Mouse (Mus musculus) ovary, postnatal 10 days (tissue): ENCODE measurements around the gene Exog.

Experiments used
- DNase-seq: peaks from one replicate; pipeline ENCODE4 v3.0.0; 2022; ENCODE audit warnings: low spot score

The Exog gene

DNA sequence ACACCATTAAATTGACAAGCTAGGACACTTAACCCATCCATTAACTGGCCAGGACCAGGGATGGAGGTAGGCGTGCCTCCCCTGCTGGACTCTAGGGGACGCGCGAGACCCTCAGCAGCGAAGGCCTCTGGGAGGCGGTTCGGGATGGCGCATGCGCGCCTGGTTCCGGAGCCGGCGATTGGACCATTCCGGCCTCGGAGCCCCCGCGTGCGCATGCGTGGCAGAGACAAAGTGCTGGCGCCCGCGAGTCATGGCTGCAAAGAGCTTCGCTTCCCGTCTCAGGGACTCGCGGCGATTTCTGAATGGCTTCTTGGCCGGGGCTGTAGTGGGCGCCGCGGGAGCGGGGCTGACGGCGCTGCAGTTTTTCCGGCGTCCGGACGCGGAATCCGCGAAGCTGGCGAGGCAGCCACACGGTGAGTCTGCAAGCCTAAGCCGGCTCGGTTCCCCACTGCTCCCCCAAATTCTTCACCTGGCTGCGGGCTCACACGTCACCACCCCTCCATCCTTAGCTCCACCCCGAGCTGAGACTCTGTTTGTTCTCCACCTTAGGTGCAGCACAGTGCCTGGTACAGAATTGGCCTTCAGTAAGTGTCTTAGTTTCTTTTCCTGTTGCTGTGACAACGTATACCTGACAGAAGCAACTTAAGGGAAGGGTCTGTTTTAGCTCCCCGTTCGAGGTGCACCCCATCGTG is at the start of gene Exog:
Exog (plus strand) TSS at position 206 of the 692 bp plus-strand sequence.
- DNase-seq: peak; percentile 98

DNA sequence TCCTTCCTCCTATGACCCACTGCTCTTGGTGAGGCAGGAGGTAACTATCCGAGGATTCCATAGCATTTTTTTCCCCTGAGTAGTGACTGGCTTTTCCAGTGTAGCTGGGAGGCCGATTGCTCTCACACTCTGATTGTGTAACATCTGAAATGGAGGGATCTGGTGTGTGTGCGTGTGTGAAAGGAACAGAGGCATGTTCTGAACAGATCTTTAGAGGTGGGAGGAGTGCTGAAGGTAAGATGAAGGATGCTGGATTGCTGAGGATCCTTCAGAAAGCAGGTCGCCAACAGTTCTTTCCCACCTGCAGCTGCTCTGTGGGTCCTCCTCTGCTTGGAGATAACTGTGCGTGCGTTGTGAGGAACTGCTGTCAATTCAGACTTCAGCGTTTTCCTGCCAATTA is 43.4 kb upstream of the Exog start:
- DNase-seq: no peak

DNA sequence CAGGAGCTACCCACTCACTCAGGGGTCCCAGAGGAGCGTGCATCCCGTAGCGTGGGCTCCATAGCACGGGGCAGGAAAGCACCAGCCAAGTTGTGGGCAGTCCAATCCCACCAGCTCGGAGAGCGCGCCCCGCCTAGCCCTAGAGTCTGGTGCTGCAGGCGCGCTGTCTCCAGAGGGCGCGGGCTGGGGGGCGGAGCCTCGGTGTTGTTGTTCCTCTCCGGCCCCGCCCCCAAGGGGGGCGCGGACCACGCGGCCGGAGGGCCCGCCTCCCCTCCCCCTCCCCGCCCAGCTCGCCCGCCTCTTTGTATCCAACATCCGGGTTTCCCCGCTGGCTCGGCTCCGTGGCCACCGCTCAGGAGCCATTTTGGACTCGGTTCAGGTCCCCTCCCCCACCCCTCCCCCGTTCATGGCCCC is 42.9 kb upstream of the Exog start, which contains the start of gene Acvr2b:
Acvr2b (plus strand) TSS at position 318 of the 414 bp plus-strand sequence.
- DNase-seq: peak; percentile 68

DNA sequence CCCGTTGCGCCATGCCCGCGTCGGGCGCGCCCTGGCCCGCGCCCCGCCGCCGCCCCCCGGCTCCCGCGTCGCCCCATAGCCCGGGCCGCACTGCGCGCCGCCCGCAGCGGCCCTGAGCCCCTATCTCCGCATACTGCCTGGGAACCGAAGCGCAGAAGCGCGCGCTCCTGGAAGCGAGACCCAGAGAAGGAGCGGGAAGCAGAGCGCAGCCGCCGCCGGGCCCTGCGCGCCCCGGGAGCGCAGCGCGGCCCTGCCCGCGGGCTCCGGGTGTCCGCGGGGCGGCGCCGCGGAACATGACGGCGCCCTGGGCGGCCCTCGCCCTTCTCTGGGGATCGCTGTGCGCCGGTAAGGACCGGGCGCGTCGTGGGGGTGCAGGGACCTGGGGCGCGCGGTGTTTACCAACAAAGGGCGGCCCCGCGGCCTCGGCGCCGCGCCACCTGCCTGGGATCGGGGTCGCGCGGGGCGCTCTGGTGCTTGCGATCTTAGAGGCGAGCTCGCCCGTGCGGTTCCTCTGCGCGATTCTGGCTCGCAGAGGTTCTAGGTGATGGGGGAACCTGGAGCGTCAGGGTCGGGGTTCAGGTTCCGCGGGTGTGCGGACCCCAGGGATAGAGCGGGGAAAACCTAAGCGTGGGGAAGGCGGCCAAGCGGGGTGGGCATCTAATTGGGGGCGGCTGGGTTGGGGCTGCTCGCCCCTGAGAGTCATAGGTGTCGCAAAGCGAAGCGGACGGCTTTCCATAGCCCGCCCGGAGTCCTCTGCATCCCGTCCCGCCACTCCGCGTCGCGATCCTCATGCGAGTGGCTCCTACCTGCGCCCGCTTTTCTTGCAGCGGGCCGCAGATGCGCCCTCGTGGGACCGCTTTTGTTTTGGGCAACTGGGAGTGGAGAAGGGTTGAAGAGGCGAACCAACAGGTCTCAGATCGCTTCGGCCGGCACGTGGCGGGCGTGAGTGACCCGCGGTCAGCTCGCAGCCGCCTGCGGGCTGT is 42.2 kb upstream of the Exog start:
- peak; percentile 26 for DNase-seq

DNA sequence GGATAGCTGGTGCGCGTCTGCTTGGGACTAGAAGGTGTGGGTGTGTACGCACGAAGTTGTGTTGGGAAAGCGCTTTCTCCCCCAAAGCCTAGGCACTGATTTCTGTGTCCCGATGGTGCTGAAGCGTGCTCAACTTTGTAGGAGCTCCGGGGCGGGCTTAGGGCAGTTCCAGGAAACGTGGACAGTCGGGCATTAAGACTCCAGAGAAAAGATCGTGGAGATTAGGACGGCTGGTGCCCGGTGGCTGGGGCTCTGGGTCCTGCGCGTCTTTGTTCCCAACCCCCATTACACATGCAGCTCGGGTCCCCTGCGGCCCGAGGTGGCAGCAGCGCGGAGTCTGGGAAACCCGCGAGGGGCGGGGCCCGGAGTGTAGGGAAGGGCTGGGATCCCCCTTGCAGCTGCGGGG is 41.5 kb upstream of the Exog start:
- DNase-seq: no peak

DNA sequence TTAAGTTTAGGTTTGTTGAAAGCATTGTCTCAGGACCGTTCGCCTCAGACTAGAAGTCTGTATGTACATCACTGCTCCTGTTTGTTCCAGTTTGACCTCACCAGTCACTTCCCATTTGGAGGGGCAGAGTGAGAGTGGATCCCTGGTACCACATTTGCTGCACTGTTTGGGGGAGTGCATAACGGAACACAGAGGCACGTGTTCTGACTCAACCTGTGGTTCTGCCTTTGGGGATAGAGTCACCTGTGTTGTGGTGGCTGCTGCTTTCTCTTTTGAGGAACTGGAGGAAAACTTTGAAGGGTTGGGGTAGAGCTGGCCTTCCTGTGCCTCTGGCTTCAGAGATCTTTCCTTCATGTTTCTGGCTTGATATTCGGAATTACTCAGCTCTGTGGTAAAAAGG is 40.7 kb upstream of the Exog start:
- DNase-seq: no peak

DNA sequence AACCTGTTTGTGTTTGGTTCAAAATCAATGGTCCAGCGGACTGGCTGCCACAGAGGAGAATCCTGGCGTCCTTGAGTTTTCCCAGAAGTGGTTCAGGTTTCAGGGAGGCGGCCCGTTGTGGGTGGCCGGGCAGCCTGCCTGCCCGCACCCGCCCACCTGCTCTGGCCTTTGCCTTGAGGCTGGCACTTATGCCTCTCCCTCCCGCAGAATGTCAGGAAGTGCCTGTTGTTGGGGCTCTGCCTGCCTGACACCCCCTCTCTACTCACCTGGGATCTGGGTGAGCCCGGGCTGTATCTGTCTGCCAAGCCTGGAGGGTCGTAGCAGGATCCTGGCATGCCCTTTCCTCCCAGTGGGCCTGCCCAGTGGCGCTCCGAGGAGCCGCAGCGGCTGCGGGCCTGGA is 36.9 kb upstream of the Exog start:
- no peak for DNase-seq

DNA sequence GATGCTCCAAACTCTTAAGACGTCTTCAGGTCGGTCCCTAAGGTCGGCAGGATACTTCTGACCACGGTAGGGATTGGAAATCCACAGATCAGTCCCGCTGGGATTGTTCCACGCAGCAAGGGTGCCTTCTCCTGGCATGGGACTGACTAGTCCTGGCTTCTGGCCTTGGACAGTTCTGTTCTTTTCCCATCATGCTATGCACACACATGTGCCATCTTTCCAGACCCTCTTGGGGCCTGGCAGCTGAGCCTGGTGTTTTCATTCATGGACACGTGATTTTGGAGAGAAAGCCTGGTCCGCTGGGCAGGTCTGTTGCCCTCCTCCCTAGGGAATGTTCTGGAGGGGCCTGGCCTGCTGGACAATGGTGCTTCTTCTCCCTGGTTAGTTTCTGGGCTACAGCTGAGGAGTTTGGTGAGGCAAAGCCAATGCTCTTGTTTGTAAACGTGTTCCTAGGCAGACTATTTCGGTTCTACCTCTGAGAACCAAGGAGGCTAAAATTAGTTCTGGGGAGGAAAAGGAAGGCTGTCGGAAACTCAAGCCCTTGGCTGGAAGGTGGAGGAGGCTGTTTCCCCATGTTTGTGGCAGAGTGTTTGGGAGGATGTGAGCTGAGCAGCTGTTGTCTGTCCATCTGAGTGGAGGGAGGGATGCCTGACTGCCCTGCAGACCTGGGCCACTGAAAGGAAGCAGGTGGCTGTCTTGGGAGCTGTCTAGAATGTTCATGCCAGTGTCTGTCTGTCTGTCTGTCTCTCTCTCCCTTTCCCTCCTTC is 35.7 kb upstream of the Exog start:
- DNase-seq: no peak

DNA sequence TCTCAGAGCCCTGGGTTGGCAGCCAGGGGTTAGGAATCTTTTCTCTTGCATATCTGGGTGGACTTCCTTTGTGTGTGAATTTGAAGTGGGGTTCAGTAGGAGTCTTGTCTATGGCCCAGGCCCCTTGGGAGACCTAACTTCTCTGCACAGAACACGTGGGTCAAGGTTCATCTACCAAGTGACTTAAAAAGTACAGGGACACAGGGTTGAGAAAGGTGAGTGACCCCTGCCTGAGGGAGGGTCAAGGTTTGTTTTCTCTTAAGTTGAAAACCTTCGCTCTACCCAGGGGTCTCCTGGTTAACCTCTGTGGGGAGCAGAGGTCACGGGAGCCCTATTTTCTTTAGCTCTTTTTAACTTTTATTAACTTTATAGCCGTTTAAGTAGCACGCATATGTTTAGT is 34.9 kb upstream of the Exog start:
- DNase-seq: no peak

DNA sequence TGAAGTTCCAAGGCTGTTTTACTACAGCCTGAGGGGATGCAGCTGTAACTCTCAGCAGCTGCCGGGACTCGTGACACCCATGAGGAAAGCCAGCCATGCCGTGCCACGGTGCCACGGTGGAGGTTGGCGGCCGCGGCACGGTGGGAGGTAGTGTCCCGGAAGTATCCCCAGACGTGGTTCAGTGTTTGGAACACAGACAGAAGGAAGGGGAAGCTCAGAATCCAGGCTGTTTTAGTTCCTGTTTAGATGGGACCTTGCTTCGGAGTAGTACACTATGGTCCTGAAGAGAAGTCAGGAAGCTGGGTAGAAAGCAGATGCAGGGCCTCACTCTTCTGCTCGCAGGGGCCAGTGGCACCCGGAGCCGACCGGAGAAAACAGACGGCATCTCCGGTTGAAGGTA is 26.7 kb upstream of the Exog start:
- no peak for DNase-seq

DNA sequence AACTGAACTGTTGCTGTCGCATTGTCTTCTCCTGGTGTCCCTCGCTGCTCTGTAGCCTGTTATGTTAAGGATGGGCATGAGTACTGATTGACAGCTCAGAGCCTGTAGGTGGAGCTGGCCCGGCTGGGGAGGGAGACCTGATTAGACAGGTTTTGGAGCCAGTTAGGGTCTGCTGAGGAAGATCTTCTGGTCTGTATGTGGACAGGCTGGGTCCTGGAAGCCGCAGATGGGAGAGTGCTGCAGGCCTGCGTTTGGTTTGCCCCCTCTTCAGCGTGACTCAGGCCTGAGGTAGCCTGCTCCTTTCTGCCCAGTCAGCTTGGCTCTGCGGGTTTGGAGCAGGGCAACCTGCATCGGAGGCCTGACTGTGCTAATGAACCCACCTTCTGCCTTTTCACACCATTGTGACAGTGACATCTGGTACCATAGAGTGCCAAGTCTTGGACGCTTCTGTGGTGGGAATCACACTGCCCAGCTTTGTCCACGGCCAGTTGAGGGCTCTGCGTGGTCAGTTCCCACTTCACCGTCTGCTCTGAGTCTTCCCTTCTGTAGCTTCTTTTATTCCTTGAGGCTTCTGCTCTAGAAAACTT is 24.8 kb upstream of the Exog start:
- no peak for DNase-seq

DNA sequence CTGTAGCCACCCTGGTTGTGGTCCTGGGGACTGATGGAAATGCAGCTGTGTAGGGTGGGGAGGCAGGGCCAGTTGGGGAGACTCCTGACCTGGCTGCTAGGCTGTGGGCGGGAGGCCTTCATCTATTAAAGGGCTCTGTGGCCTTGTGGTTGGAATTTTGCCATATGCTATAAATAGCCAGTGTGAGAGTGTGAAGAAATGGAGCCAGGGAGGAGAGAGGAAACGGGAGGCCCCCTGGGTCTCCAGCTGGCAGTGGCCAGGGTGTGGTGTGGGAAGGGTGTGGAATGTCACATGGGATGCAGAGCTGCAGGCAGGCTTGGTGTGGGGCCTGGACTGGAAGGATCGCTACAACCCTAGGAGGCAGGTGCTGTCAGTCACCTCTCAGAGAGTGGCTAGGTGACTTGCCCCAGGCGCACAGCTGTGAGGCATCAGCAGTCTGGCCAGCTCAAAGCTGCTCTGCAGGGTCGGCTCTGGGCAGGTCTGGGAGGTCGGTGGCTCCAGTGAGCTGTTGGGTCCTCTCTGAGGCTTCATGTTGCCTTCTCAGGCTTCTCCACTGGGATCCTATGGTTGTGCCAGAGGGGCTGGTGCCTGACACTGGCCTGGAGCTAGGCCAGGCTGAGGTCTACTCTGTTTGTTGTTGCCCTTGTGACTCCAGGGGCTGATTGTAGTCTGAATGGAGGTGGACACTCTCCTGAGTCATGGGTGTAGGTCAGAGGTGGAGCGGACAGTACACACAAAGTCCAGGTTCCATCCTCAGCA is 19.3 kb upstream of the Exog start:
- DNase-seq: no peak

DNA sequence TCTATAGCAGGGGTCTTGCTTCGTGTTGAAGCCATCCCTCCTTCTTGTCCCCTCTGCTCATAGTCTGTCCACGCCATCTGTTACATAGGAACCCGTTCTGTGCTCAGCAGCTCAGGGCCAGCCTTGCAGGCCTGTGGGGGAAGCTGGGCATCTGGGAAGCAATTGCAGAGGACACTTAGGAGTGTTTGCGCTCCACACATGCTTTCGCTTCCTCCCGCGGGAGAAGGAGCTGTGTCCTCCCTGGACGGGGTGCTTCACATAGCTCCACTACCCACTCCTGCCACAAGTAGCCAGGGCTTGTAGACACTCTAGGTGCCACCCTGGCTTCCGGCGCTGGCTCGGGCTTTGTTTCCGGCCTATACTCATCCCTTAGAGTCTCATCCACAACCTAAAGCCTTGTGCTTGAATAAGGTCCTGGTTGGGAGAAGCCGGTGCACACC is 18.7 kb upstream of the Exog start:
- no peak for DNase-seq

DNA sequence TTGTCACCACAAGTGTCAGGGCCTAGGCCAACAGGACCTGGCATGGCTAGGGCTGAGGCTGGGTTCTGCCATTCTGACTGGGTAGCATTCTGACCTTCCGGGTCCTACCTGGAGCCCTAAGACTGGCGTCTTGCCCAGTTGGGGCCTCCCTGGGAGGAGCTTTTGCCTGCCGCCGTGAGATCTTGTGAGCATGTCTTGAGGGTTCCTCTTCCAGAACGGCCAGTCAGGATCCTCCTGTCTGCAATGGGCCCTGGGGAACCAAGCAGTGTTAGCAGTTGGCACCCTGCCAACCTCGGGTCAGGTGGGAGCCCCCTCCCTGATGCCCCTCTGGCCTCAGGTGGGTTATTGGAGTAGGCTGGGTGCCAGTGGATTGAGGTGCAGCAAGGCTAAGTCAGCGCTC is 18.3 kb upstream of the Exog start:
- DNase-seq: no peak

DNA sequence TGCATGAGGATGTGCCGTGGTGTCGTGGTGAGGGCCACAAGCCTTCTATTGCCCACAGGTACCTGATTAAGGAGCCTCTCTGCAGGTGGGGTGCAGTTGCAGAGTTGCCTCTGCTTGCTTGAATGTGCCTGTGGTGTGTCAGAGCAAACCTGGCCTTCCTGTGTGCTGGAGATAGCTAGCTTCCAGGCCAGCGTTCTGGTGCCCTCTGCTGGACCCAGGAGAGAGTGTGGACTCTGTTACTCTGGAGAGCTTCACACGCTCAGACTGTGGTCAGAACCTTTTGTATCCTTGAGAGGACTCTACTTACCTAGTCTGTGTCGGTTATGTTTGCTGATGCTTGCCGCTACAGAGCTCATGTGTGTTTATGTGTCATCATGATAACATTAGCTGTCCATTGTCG is 14.4 kb upstream of the Exog start:
- peak; percentile 44 for DNase-seq

DNA sequence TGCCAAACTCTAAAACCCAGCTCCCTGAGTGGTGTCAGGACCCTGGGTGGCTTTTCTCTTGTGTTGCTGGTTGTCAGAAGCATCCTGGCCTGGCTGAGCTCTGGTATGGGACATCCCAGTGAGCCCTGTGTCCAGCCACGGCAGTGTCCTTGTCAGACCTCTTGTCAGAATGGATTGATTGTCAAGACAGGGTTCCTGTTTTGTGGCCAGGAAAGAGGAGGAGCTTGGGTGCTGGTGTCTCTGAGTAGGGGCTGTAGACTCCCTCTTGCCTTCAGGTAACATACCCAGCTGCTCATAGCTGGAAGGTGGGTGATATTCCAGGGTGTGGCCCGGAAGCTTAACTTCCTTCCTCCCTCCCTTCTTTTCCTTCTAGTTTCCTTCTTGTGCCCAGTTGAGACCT is 8.9 kb upstream of the Exog start:
- DNase-seq: no peak

DNA sequence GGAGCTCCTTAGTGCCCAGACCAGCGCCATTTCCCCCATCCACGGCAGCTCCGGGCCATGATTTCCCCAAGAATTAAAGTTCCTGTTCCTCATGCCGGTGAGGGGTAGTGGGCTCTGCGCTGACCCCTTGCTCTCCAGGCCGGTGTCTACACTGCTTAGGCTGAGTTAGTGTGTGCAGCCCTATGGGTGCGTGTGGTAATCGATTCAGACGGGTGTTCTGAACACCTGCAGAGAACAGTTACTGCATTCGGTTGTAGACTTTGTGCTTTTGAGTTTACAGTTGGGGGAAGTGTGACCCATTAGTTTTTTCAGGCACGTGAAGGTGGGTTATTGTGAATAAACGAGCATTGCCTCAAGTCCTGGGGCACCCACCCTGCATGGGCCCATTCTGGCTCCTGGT is 6.7 kb upstream of the Exog start:
- no peak for DNase-seq

DNA sequence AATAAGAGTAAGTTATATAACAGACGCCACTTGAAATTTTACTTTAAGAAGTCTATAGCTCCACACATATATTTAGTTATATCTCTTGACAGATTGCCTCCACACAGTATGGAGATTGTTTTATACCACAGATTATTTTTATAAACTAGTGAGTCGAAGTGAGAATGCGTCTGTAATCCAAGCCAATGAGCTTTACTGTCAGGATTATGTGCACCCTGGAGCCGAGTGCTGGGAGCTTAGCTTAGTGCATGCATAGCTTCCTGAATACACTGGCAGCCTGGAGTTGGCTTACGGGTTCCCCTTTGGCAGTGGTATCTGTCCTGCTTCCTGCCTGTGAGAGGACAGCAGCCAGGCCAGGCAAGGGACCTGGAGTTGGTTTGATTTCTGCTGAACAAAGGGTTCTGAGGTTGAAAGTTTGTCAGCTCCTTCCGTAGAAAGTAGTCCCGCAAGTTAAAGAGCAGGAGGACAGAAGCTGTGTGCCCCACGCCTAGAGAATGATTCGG is 6.2 kb upstream of the Exog start:
- DNase-seq: no peak

DNA sequence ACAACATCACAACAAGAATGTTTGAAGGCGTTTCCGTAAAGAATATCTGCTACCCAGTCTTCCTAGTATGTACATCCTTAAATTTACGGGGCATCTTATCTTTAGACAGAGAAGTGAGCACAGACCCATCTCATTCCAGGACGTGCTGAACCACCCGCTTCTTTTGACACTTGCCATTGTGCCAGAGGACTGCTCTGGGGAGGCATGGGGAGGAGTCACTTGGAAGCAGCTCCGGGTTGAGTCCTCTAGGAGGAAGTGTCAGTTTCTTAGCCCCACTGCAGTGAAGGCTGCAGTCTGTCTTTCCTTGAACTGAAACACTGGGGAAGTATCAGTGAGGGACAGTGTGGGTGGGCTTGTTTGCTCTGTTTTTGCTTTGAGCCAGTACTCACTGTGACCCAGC is 994 bp downstream of the Exog start:
- no peak for DNase-seq

DNA sequence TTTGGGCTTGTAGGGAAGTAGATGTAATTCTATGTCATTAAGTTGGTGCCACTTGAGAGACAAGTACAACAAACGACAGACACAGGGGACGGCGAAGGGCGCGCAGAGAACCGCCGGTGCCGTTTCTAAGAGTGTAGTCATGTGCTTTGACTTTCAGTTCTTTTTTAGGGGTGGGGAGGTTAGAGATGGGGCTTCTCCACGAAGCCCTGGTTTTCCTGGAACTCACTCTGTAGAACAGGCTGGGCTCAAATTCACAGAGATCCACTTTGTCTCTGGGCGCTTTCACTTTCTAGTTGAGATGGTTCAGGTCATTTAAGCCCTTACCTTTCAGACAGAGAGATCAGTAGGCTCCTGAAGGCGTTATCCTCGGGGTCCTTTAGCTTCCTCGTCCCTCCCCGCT is 11.2 kb downstream of the Exog start:
- no peak for DNase-seq

DNA sequence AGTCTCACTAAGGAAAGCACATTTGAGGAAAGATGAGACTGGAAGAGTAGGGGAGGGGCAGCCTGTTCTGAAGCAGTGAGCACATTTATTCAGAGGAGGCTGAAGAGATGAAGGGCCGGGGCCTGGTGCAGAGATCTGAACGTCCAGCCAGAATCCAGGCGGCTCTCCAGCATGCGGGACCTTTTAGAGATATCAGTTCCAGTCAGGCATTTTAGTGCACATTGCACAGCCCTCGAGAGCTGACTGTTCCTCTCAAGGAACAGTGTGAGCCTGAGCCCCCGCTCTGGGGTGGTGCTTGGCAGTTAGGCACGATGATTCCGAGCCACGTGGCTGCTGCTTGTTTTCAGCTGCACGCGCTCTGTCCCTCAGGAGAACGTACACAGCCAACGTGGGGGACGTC is 12.4 kb downstream of the Exog start:
- no peak for DNase-seq
